Mouse (Mus musculus) liver, embryonic 14.5 days (tissue): ENCODE measurements around the gene 4930438A08Rik. TPM values are rescaled to one million over a fixed set of nuclear protein-coding genes. Genes with fewer than 3 reads are reported as not detected.
A peak's percentile ranks its signal among the peaks of the same experiment; 100 is the strongest.
"Not testable (repeated sequence)": the region's sequence is repeated elsewhere in the genome, so short reads cannot be mapped to it uniquely, and the experiment has no call there.

Experiments
- ATAC-seq: fragments of 200-750 bp; cut with Nextera tagmentation; 2 replicates; pipeline ENCODE4 v1.8.0; 2017; ENCODE audit warnings: moderate number of reproducible peaks, mild to moderate bottlenecking, moderate library complexity; ENCODE audit not compliant: insufficient read depth
- DNase-seq, 3 experiments: peaks; one replicate each; pipeline ENCODE4 v3.0.0-alpha.2; 2012 to 2013; ENCODE audit warnings: low read depth in 3 of 3, low spot score in 3 of 3
- H3K27ac ChIP-seq: fragments of 300-500 bp; sonication (generic); 2 replicates; pipeline ENCODE4 v1.5.1; 2014; ENCODE audit warnings: moderate library complexity, mild to moderate bottlenecking, control low read depth, inconsistent platforms
- H3K27me3 ChIP-seq: fragments of 300-500 bp; sonication (generic); 2 replicates; pipeline ENCODE4 v1.6.1; 2014; ENCODE audit warnings: mild to moderate bottlenecking, low read length, moderate library complexity; ENCODE audit not compliant: control insufficient read depth, insufficient read depth
- H3K36me3 ChIP-seq: fragments of 300-500 bp; sonication (generic); replicated peaks from 2 replicates; pipeline ENCODE4 v1.6.1; 2014; ENCODE audit warnings: low read depth; ENCODE audit not compliant: control insufficient read depth, insufficient read depth
- H3K4me1 ChIP-seq, 2 experiments: fragments of 200-500 bp in 1 of 2; fragments of 300-500 bp in 1 of 2; sonication (generic) in 1 of 2; replicated peaks; 2 replicates each; pipeline ENCODE4 v1.6.1; 2012 to 2014; ENCODE audit warnings: antibody characterized with exemption in 1 of 2, inconsistent platforms in 1 of 2, low read length in 1 of 2; ENCODE audit not compliant: control insufficient read depth in 2 of 2, insufficient read depth in 2 of 2
- H3K4me2 ChIP-seq: fragments of 300-500 bp; sonication (generic); 2 replicates; pipeline ENCODE4 v1.6.1; 2014; ENCODE audit warnings: low read depth, mild to moderate bottlenecking, control low read depth, moderate library complexity
- H3K4me3 ChIP-seq, 2 experiments: fragments of 200-500 bp in 1 of 2; fragments of 300-500 bp in 1 of 2; sonication (generic) in 1 of 2; 2 replicates each; pipeline ENCODE4 v1.5.1; 2012 to 2014; ENCODE audit warnings: low read depth in 2 of 2, low read length in 2 of 2, mild to moderate bottlenecking in 2 of 2, control low read depth in 1 of 2, inconsistent platforms in 1 of 2, moderate library complexity in 1 of 2; ENCODE audit not compliant: insufficient read depth in 1 of 2
- H3K9ac ChIP-seq: fragments of 300-500 bp; sonication (generic); replicated peaks from 2 replicates; pipeline ENCODE4 v1.6.1; 2014; ENCODE audit warnings: mild to moderate bottlenecking, control low read depth, moderate library complexity
- H3K9me3 ChIP-seq: fragments of 300-500 bp; sonication (generic); 2 replicates; pipeline ENCODE4 v1.6.1; 2016; ENCODE audit warnings: low read length, mixed read lengths; ENCODE audit not compliant: control insufficient read depth
- CTCF ChIP-seq: IDR thresholded peaks from 2 replicates; pipeline ENCODE4 v1.5.1; 2016; ENCODE audit warnings: antibody characterized with exemption, low read depth, control low read depth
- EP300 ChIP-seq: IDR thresholded peaks from 2 replicates; pipeline ENCODE4 v1.6.1; 2016; ENCODE audit warnings: antibody characterized with exemption, low read depth
- WGBS: fragments of 180-500 bp; shearing (Covaris S2); extraction: QIAGEN DNeasy Blood & Tissue Kit; methylation state at CpG from one replicate; pipeline ENCODE4 v1.1.7; 2014; ENCODE audit not compliant: insufficient replicate concordance; 5-methylcytosine and 5-hydroxymethylcytosine counted together
- polyA plus RNA-seq, 2 experiments: library from polyadenylated mRNA; depleted of rRNA in 1 of 2; stranded (reverse) in 1 of 2; unstranded in 1 of 2; fragments of >200 nt; fragmentation: Nextera tagmentation in 1 of 2; extraction: Ambion mirVana in 1 of 2; gene quantifications; 2 replicates each; pipeline versions ENCODE4 v1.2.1 to v1.2.3; 2012 to 2014

4930438A08Rik gene
- polyA plus RNA-seq (2012; rRNA removed) (0.61 and 0.78 TPM in 2 replicates), polyA plus RNA-seq (2014; fragmentation: Nextera tagmentation; extraction: Ambion mirVana) (0.99 and 1.0 TPM in 2 replicates)

GRCm38 (mm10) chr11:58274572-58274971, at the start of gene 4930438A08Rik:
4930438A08Rik (plus strand) TSS chr11:58274799.
- H3K4me3 ChIP-seq, result no peak within 1 kb of the TSS
- H3K9me3 ChIP-seq, result no peaks in the 10 kb centered on the region
- no peak for ATAC-seq
- no peaks in the 10 kb centered on the region for H3K4me1 ChIP-seq
- no peak within 1 kb of the TSS for H3K4me2 ChIP-seq
- H3K36me3 ChIP-seq, result no peaks in the 10 kb centered on the region
- H3K27ac ChIP-seq, result no peak within 1 kb of the TSS
- no peak for DNase-seq
- no peak within 1 kb of the TSS for H3K9ac ChIP-seq
- no peaks in the 10 kb centered on the region for H3K27me3 ChIP-seq
- TF ChIP-seq CTCF (no peak), EP300 (no peak)
- 20% methylated on average over 2 of the region's 2 CpGs for WGBS

- ATAC-seq, H3K27me3 ChIP-seq, H3K36me3 ChIP-seq, DNase-seq, H3K4me3 ChIP-seq, H3K9me3 ChIP-seq, H3K4me1 ChIP-seq, H3K9ac ChIP-seq, H3K4me2 ChIP-seq, H3K27ac ChIP-seq: not testable (repeated sequence)
- WGBS, result 48% methylated on average over 2 of the region's 2 CpGs
Measured at GRCm38 (mm10) chr11:58224872-58225271, 49.7 kb upstream of the 4930438A08Rik start.

GRCm38 (mm10) chr11:58225655-58226054, 48.9 kb upstream of the 4930438A08Rik start:
- H3K4me1 ChIP-seq, result 0 out of 4 replicates have a peak, but pooled peaks cover 0 to 7% of the 10 kb centered on the region in 2 experiments
- no peaks in the 10 kb centered on the region for H3K27me3 ChIP-seq
- DNase-seq (peak in 2 of 3 experiments; percentile 55 to 59), ATAC-seq (peak; percentile 26; the same call in 1 of the 2 replicates)
- H3K4me3 ChIP-seq, result no peak overlapping the region
- H3K27ac ChIP-seq, result no peak overlapping the region
- no peaks in the 10 kb centered on the region for H3K9me3 ChIP-seq
- no peaks in the 10 kb centered on the region for H3K36me3 ChIP-seq
- TF ChIP-seq CTCF (peak; percentile 98), EP300 (no peak)
- peak overlapping the region; percentile 25 for H3K4me2 ChIP-seq
- H3K9ac ChIP-seq, result no peak overlapping the region
- WGBS, result 16% methylated on average over 5 of the region's 5 CpGs

- no peaks in the 10 kb centered on the region for H3K36me3 ChIP-seq
- H3K9me3 ChIP-seq, result no peaks in the 10 kb centered on the region
- DNase-seq (no peak), ATAC-seq (no peak)
- TF ChIP-seq EP300 (no peak), CTCF (no peak)
- H3K4me3 ChIP-seq, result no peak overlapping the region
- no peak overlapping the region for H3K4me2 ChIP-seq
- H3K9ac ChIP-seq, result no peak overlapping the region
- no peaks in the 10 kb centered on the region for H3K27me3 ChIP-seq
- 0 out of 4 replicates have a peak, but pooled peaks cover 0 to 7% of the 10 kb centered on the region in 2 experiments for H3K4me1 ChIP-seq
- H3K27ac ChIP-seq, result no peak overlapping the region
Measured at GRCm38 (mm10) chr11:58226425-58226824, 48.2 kb upstream of the 4930438A08Rik start.

- H3K36me3 ChIP-seq, H3K4me1 ChIP-seq, H3K27ac ChIP-seq, ATAC-seq, H3K4me3 ChIP-seq, H3K9me3 ChIP-seq, DNase-seq, H3K9ac ChIP-seq, H3K4me2 ChIP-seq, H3K27me3 ChIP-seq: not testable (repeated sequence)
- WGBS, result 48% methylated on average over 2 of the region's 2 CpGs
Measured at GRCm38 (mm10) chr11:58228021-58228420, 46.6 kb upstream of the 4930438A08Rik start.
